19 mouse cellular contexts compared by ENCODE assay signal in the genomic region with DNA sequence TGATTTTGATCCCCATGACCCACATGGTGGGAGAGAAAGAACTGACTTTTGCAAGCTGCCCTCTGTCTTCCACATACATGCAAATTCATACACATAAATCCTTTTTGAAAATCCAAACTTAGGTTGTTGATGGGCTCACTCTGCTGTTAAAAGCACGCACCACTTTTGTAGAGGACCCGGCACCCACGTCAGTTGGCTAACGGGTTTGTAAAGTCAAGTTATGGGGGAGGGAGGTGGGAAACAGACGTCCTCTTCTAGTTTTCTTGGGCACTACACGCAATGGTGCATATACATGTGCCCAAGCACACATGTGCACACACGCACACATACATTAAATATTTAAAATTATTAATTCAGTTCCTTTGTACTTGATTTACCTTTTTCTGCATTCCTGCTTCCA.
"Had no signal": no experiment of that assay in that cellular context is flagged by ENCODE, and none has a peak within 500 bp of the region (broad histone marks: within the 10 kb centered on the region; RNA-seq: fewer than 3 reads in every experiment).

No protein-coding gene starts in this region.

- DNase-seq: gastrocnemius, adult 2 months; gastrocnemius, postnatal 10 days; gastrocnemius, postnatal 25 days; heart, adult 2 months; heart, postnatal 10 days; heart, postnatal 4 days; kidney, adult 18-20 months; kidney, adult 8-10 months; kidney, postnatal 10 days; kidney, postnatal 25 days; kidney, postnatal 4 days; layer of hippocampus, adult 9-11 months; layer of hippocampus, postnatal 36 days; left cerebral cortex, postnatal 4 days had no signal

- ATAC-seq: hindbrain, embryonic 16.5 days; inflammation-experienced regulatory T-cells, adult 6 months; intestine, embryonic 15.5 days; intestine, postnatal 0 days; liver, embryonic 12.5 days had no signal
